Mouse (Mus musculus) frontal cortex, postnatal 36 days (tissue): Measurements from ENCODE around the gene Lrrc7.

Experiments
- DNase-seq, 2 experiments: peaks; one replicate each; pipeline ENCODE4 v3.0.0; 2022; ENCODE audit warnings: low spot score in 2 of 2

The Lrrc7 gene

GRCm38 (mm10) chr3:158068613-158069263 is 493.3 kb downstream of the Lrrc7 start:
- no peak for DNase-seq

GRCm38 (mm10) chr3:158067916-158068315 is 494.1 kb downstream of the Lrrc7 start:
- no peak for DNase-seq

GRCm38 (mm10) chr3:158065256-158065655 is 496.8 kb downstream of the Lrrc7 start:
- DNase-seq = no peak

GRCm38 (mm10) chr3:158061811-158062523 is 500.1 kb downstream of the Lrrc7 start:
- no peak for DNase-seq

- peak in 1 of 2 experiments; percentile 40 for DNase-seq
Observed at GRCm38 (mm10) chr3:158060621-158061291, 501.3 kb downstream of the Lrrc7 start.

- DNase-seq = no peak
Observed at GRCm38 (mm10) chr3:158049508-158049907, 512.5 kb downstream of the Lrrc7 start.

GRCm38 (mm10) chr3:158040755-158041154 is 521.3 kb downstream of the Lrrc7 start:
- no peak for DNase-seq

GRCm38 (mm10) chr3:158038106-158038505 is 523.9 kb downstream of the Lrrc7 start:
- DNase-seq = no peak

GRCm38 (mm10) chr3:158036329-158036988 is 525.6 kb downstream of the Lrrc7 start, which contains the start of the genes Srsf11 and Lrrc40:
TSS of gene Srsf11 (minus strand) at chr3:158036639.
TSS of gene Lrrc40 (plus strand) at chr3:158036662.
- peak; percentile 96 to 97 for DNase-seq

- no peak for DNase-seq
Observed at GRCm38 (mm10) chr3:158035866-158036265, 526.2 kb downstream of the Lrrc7 start.
